Mouse (Mus musculus) G1E (cell line): ENCODE results near the gene Stard13.

ENCODE experiments used
- CTCF ChIP-seq: IDR thresholded peaks from 2 replicates; pipeline ENCODE4 v1.5.1; 2012; ENCODE audit warnings: low read depth, low read length, inconsistent platforms, mixed read lengths
- TAL1 ChIP-seq: conservative IDR thresholded peaks from 2 replicates; pipeline ENCODE4 v1.6.1; 2012; ENCODE audit warnings: low read depth, low read length, inconsistent platforms, mixed read lengths

DNA sequence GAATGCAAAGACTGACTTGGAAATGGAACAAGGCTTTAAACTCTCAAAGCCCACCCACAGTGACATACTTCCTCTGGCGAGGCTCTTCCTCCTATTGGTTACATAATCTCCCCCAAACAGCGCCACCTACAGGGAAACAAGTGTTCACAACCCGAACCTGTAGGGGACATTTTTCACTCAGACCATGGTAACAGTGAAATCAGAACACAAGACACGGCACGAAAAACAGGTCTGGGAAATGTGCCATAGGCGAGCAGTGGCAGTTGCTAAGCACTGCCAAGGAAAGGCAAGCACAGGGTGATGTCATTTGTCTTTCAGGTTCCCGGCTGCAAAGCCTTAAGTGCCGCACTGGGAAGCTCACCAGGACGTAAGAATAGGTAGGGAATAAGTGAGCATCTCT is 82.1 kb downstream of the Stard13 start:
- no peak for TF ChIP-seq CTCF
- no peak for TF ChIP-seq TAL1
